Mouse (Mus musculus) cerebral cortex, adult 2 months (tissue): Measurements from ENCODE around the gene Plce1.

ENCODE experiments used
- WGBS: fragments of 180-500 bp; shearing (Covaris S2); methylation state at CpG from one replicate; pipeline ENCODE4 v1.1.7; 2018; 5-methylcytosine and 5-hydroxymethylcytosine counted together

Gene Plce1

DNA sequence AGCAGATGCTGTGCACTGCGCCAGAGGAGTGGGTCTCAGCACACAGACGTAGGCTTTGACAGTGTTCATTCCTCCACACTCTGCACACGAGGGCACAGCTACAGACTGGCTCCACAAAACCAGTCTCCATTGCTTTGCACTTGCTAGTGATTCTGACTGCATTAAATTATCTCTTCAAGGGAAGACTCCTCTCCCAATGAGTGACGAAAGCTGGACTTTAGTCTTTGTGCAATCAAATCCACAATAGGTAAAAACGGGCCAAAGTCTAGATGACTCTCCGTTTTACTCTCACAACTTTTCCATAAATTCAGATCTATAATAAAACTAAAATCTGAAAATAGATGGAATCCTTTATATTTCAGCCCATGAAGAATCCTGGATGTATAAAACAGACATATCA, 242.1 kb downstream of the Plce1 start:
- 87% methylated on average over 6 of the region's 6 CpGs for WGBS

DNA sequence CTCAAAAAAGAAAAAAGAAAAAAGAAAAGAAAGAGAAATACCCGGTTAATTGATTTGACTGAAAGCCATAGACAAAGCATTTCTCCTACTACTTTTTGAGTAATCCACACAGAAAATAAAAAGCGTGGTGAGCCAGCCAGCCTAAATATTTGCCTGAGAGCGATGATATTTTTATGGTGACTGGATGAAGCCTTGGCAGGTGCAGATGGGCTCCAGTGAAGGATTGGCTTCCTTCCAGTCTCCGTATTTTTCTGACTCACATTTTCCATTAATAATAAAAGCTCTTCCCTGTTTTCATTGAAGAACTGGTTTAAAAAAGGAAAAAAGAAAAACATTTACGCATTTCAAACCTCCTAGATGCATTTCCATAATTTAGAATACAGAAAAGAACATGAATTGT, 243.1 kb downstream of the Plce1 start:
- 42% methylated on average over 5 of the region's 5 CpGs for WGBS

DNA sequence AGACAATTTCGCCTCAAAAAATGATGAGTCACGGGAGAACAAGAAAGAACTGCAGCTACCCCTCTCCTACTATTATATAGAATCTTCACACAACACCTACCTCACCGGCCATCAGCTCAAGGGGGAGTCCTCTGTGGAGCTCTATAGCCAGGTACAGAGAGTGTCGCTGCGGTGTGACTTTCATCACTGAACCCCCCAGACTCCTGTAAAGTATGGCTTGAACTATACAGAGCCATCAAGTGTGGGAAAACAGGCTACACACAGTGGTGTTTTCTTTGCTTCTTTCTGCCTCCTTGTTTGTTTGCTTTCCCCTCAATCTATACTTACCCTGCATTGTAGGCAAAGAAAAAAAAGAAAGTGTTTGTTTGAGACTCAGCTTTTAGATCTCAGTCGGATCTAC, 247.9 kb downstream of the Plce1 start:
- 60% methylated on average over 6 of the region's 6 CpGs for WGBS

DNA sequence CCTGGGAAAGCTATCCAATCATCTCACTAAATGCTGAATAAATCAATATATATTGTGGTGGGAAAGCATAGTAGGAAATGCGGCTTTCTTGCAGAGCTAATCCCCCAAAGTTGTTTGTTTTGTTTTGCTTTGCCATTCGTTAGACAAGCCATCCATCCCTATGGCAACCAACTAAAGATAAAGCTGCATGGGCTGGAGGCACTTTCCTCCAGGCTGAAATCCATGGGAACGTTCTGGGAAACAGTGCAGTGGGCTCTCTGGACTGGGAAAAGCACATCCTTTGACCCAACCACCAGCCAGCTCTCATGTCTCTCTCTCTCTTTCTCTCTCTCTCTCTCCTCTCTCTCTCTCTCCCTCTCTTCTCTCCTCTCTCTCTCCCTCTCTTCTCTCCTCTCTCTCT, 248.4 kb downstream of the Plce1 start:
- whole genome bisulfite sequencing = 29% methylated on average over 3 of the region's 3 CpGs

DNA sequence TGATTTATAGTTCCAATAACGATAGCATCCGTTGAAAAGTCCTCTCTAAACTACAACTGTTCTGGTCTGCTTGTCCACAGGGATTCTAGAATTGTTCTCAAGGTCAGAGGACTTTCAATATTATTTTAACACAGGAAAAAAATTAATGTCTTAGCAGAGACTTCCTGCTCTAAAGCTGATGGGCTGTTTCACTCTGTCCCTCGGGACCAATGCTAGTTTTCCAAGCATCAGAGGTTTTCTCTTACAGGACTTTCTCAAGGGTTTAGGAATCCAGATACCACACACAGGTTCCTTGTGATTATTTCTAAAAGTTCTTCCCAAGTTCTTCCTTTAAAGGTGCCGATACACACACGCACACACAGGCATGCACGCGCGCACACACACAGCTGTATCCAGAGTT, 263.6 kb downstream of the Plce1 start:
- 87% methylated on average over 8 of the region's 8 CpGs for WGBS

DNA sequence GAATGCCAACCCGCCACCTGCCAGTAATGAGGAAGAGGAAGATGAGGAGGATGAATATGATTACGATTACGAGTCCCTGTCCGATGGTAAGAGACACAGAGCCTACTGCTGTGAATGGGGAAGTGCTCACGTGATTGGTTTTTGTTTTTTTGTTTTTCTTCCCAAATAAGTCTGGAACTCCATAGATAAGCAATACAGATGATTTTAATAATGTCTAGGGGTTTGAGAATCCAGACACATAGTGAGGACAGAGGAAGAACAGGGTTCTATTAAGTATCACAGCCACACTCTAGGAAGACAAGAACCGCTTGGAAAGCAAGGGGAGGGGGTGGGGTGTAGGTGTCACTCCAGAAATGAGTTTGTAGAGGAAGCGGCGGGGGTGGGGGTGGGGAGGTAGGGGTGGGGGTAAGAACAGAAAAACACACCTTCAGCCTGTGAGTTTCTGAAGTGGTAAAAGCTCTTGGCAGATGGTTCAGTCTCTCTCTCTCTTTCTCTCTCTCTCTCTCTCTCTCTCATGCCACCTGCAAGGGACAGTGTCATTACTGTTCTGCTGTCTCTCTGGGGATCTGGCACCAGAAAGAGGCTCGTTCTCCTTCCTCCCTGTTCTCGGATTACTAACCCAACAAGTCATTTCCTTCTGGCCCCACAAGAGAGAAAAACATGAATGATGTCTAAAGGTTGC, 265.0 kb downstream of the Plce1 start:
- 67% methylated on average over 10 of the region's 10 CpGs for WGBS

DNA sequence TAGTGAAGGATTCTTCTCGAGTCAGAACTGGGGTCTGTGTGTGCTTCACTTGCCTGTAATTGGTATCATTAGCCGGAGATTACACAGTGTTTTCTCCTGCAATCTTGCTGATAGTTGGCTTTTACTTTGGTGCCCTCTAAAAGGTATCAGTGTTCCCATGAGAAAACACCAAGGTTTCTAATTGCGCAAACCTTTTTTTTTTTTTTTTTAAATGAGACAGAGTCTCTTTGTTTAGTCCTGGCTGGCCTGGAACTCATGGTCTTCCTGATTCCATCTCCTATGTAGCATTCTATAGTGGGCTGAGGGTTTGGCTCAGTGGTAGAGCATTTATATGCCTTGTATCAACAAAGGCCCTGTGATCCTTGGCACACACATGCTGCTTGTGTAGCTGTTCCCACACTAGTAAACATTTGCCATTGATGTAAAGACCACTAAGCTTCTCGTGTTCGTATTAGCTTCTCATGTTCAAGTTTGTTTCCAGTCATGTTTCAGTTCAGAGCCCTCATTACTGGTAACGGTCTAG, 265.6 kb downstream of the Plce1 start:
- WGBS = 67% methylated on average over 6 of the region's 6 CpGs

DNA sequence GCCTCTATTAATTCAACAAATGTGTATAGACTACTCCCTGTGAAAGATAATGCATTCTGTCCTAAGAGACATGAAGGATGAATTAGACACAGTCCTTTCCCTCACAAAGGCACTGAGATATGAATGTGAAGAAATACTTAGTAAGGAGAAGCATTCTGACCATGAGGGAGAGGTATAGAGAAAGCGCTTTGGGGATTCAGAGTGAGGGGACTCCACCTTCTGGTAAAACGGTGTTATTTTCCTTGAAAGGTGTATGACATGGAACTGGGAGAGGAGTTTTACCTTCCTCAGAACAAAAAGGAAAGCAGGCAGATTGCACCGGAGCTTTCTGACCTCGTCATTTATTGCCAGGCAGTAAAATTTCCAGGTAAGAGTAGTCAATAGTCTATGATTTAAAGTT, 269.3 kb downstream of the Plce1 start:
- 75% methylated on average over 4 of the region's 4 CpGs for WGBS

DNA sequence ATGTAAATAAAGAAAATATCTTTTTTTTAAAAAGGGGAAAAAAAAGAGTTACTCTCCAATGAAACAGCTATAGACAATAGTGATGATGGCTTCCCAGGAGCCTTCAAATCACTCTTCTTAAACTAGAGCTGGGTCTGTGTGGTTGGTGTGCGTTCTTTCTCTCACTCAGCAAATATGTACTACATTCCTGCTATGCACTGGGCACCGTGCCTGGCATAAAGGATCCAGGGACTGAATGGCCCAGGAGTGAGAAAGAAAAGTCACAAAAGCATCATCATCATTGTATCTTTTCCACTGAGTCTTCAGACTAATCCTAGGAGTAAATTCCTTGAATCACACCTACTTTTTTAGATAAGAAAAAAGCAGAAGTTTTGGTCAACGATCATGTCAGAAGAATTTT, 276.3 kb downstream of the Plce1 start:
- WGBS = 77% methylated on average over 3 of the region's 3 CpGs

DNA sequence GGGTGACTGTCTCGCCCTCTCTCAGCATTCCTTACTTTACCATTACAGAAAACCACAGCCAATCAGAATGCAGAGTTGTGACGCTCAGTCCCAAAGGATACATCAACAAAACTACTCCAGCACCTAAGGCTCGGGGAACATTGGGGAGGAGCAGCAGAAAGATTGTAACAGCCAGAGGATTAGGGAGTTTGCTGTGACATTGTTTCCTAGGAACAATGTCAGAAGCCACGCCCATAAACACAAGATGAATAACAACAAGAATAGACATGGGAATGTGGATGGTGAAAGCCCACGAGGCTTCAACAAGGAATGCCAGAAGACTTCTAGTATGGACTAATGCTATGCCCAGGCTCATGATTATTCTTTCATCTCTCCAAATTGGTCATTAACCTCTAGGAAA, 277.1 kb downstream of the Plce1 start:
- 74% methylated on average over 5 of the region's 5 CpGs for WGBS

DNA sequence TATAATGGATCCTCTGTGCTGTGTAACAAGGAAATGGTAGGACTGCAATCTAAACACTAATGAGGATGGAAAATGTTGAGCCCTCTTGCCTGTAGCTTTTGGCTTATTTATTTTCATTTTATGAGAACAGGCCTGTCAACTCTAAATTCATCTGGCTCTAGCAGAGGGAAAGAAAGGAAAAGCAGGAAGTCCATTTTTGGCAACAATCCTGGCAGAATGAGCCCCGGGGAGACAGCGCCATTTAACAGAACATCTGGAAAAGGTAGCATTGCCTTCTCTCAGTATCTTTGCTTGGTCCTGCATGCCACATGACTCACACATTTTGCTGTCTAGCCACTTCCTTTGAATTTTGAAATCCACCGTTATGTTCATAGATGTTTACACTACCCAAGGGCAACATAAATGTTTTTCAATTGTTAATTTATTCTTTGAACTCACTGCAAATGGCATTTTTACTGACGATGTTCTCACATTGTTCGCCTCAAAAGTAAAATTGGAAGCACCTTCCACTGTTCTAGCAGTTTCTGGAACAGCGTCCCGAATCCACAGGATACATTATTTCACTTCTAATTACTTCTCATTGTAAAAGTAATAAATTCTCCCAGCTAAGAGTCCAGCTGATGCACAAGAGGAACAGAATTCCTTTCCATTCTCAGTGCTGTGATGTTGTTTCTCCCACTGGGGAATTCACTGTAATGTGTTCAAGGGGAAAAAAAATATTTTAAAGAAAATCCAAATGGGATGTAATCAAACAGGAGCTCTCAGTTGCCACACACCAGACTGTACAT, 278.0 kb downstream of the Plce1 start:
- WGBS = 73% methylated on average over 7 of the region's 7 CpGs

DNA sequence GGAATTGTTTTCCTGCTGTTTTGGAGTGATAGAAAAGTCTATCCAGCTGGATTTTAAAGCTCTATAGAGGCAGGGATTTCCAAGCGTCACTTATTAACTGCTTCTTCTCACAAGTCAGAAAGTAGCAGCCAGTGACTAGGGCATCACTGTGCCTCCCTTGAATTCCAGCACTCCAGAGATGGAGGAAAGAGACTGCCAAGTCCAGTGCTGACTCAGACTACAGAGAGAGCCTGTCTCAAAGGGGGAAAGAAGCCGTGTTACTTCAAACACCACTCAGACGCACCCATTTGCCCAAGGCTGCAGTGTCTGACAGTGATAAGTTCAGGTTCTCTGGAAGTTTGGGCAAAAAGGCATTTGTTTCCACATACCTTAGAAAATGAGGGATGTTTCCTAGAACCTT, 279.5 kb downstream of the Plce1 start:
- 51% methylated on average over 3 of the region's 3 CpGs for WGBS

DNA sequence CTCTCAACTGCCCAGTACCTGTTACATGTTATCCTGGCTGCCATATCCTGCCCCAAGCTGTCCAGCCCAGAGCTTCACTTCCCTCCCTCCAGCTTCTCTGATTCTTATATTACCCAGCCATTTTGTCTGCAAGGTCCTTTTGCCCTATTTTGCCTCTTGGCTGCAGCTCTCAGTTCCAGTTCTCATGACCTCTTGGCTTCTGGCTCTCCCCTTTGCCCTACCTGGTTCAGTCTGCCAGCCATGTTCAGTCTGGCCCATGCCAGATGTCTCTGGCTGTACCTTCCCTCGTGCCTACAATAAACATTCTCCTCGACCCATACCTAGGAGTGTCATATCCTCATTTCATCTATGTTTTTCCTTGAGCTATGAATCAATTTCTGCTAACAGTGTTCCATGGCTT, 285.4 kb downstream of the Plce1 start:
- 89% methylated on average over 2 of the region's 2 CpGs for WGBS

DNA sequence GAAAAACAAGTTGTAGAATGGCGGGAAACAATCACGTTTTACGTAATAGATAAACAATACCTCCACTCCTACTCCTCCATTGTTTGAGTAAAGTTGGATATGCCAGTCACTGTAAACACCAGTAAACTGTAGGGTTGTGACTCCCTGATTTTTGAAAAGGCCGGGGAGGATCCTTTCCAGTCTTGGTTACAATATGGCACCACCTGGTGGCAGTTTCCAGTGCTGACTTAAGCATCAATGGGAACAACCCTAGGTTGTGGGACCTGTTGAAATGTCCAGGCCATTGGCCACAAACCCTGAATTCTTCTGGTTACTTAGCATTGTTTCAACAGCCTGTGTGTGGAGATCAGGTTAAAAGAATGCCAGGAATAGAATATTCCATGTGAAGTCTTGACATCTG, 294.6 kb downstream of the Plce1 start:
- WGBS = 59% methylated on average over 4 of the region's 4 CpGs

DNA sequence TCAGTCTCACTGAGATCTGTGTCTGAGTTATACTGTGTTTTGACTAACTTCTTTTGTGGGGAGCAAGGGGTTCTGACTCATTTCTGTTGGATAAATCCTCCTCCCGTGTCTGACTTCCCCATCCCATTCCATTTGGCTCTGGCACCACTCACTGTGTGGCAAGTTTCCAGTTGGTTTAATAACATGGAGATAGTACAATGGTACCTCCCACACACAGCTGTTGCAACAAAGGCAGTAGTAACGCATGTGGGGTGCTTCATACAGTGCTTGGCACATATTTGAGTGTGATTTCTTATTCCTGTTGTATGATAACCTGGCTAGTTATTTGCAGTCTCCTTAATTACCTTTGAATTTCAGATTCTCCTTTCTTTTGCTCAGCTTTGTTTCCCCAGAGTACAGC, 297.9 kb downstream of the Plce1 start:
- WGBS = 20% methylated on average over 2 of the region's 2 CpGs

DNA sequence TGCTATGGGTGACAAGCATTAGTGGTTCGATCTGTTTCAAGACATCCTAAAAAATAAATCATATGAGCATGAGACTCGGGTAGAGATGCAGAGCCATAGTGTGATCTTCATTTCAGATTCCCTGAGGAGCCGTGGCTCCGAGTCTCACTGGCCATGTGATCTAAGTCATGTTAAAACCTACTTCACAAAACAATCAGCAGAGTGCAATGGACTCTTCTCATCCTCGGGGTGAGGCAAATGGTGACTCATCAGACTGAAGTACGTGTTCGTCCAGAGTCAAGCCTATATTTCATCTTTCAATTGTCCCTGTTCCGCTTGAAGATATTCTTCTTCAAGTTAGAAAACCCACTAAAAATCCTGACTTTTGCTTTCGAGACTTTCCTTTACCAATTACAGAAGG, 302.6 kb downstream of the Plce1 start:
- 59% methylated on average over 9 of the region's 9 CpGs for WGBS

DNA sequence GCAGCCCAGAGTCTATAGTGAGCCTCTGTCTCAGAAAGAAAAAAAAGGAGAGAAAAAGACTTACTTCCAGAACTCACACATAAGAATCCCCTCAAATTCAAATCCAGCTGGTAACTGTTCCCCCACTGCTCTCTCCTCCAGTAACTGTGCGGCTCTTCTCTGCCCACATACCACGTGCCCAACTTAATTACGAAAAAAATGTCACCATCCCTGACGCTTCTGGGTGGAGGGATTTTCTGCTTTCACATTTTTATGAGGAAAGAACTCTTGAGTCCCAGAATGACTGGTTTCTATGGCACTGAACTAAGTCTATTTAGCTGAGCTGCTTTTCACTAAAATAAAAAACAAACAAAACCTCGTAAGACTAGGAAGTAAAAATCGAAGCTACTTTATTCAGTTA, 306.8 kb downstream of the Plce1 start:
- WGBS = 59% methylated on average over 6 of the region's 6 CpGs

DNA sequence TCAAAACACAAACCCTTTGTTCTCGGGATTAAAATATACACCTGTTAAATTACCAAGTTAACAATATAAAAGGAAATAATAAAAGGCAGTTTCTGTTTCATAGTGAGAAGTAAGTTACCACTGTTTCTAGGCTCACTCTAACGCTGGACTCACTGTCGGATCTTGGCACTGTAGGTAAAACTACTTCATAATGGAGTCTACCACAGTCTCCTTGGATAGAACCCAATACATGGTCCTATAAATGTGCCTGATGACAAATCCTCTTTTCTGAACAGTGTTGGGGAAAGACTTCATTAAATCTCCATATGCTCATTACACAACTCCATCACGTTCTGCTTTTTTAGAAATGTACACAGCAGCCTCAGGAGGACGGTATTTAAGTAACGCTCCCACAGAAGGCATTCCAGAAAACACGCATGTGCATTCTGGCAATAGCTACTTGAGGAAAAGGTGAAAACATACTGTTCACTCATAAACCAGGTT, 312.7 kb downstream of the Plce1 start:
- 45% methylated on average over 7 of the region's 7 CpGs for WGBS

DNA sequence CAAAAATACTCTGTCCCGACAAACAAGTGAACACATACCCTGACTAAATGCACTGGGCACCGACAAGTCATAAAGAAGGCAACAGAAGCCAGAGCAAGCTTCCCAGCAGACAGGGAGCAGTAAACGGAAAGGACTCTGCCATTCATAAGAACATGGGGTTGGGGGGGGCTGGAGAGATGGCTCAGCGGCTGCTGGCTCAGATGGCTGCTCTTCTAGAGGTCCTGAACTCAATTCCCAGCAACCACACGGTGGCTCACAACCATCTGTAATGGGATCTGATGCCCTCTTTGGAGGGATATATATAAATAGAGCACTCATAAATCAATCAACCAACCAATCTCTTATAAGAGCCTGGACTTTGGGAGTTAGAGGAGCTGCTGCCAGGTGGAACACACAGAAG, 315.6 kb downstream of the Plce1 start:
- 86% methylated on average over 5 of the region's 5 CpGs for WGBS

DNA sequence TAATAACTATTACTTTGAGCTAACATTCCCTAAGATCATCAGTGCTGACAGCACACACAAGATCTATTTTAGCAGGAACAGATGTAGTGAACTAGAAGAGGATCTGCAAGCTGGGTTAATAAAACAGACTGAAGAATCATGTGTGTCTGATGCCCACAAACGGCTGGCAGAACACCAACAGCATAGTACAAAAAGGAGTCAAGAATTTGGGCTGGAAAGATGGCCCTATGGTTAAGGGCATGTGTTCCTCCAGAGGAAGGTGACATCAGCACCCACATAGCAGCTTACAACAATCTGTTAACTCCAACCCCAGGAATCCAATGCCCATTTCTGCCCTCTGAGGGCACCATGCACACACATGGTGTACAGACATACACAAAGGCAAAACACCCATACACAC, 317.4 kb downstream of the Plce1 start:
- 63% methylated on average over 1 of the region's 1 CpGs for WGBS

DNA sequence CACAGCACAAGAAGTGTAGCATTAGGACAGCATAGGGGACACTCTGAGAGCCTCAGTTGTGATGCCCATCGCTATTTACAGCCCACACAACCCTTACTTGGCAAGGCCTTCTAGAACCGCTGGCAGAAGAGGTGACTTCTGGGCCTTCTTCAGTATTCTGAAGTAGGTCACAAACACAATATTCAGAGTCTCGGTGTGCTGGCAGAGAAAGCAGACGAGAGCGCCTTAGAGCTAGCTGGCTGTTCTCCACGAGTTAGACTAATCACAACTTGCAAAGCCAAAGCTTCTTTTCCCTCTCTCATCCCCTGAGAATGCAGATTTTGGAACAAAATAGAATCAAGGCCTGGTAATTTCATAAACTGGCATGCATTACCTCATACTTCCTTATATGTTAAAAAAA, 317.9 kb downstream of the Plce1 start:
- 39% methylated on average over 6 of the region's 6 CpGs for WGBS

DNA sequence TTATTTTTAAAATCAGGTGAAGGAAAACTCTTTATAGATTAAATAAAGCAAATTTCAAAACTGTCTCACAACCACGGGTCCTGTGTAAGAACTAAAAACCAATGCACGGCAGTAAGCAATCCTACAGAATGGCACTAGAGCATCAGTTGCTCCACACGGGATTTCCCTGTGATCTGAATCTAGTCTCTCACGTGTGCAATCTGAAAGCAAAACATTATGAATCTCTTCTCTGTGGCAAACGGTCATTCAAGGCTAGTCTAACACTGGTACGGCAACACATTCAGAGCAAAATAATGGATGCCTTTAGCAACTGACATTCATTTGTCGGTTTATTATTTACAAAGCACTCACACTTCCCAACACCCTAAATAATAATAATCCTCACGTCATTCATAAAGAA, 337.3 kb downstream of the Plce1 start:
- WGBS = 28% methylated on average over 8 of the region's 8 CpGs

DNA sequence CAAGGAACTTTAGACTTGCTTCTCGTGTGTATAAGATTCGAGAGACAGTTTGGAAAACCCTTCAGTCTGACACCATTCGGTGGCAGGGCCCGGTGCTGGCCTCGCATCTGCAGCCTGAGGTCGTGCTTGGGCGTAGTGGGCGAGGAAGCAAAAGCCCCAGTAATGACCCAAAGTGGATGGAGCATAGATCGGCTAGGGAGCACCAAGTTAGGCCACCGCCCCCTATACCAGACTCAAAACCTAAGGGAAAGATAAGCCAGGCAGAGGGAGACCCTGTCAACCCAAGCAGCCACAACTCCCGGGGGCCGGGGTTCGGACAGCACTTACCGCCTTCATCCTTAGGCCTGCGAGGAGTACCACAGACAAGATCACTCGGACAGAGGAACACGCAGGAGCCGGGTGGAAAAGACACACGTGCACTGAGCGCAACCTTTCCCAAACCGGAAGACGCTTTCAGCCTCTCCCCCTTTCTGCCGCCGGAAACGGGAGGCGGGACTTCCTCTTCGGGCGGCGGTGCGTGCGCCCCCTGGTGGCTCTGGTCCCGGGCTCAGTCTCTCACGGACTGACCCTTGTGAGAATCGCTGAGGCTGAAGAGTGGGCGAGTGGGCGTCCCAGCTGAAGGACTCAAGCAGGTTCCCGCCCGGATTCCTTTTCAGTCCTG, 338.0 kb downstream of the Plce1 start, which contains the start of gene Noc3l:
TSS of gene Noc3l (minus strand) at position 472 of the 661 bp plus-strand sequence.
- WGBS = under 1% methylated on average over 38 of the region's 38 CpGs
